Mouse (Mus musculus) urinary bladder, postnatal 4 days (tissue): ENCODE results near the gene Cnot6.
A peak's percentile ranks its signal among the peaks of the same experiment; 100 is the strongest.

Source experiments
- DNase-seq, 2 experiments: peaks; one replicate each; pipeline ENCODE4 v3.0.0; 2021 to 2022; ENCODE audit warnings: low spot score in 2 of 2

The Cnot6 gene

GRCm38 (mm10) chr11:49654651-49655050 lies 57.9 kb downstream of the Cnot6 start:
- no peak for DNase-seq

DNA sequence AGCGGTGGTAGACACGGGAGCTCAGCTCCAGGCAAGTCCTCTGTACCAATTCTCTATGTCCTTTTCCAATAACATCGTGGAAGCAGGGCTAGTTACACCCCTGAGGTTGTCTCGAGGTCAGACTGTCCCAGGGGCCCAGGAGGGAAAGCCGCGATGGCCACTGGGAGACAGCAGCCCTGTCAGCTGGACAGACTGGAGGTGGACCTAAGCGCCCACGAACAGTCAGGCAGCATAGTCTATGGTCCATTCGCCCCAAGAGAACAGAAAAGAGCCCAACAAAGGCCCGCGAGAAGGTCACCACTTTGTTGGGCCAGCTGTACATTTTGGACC lies 59.5 kb downstream of the Cnot6 start:
- DNase-seq, result no peak

- peak; percentile 55 to 88 for DNase-seq
These were observed 60.0 kb downstream of the Cnot6 start for GRCm38 (mm10) chr11:49652401-49653078.

- DNase-seq, result no peak
These were observed 60.7 kb downstream of the Cnot6 start for GRCm38 (mm10) chr11:49651762-49652322.

GRCm38 (mm10) chr11:49650994-49651761 lies 61.3 kb downstream of the Cnot6 start:
- DNase-seq, result no peak

GRCm38 (mm10) chr11:49650113-49650993 lies 62.2 kb downstream of the Cnot6 start:
- DNase-seq, result no peak

DNA sequence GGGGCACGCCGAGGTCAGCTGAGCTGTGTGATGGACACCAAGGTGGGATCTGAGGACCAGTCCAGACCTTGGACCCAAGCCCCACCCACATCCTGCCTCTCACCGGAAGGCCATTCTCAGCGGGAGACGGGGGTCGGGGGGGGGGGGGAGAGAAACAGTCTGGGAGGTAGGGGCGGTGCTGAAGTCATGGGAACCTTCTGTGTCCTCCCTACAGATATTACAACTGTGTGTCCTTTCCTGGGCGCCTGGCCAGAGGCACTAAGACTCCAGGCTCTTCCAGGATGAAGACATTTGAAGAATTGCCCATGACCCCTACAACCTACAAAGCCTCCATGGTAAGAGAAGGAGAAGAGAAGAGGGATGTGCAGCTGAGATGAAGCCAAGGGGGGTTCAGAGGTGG lies 66.8 kb downstream of the Cnot6 start:
- no peak for DNase-seq

GRCm38 (mm10) chr11:49636449-49636848 lies 76.1 kb downstream of the Cnot6 start:
- DNase-seq, result no peak

- DNase-seq, result no peak
These were observed 76.9 kb downstream of the Cnot6 start for GRCm38 (mm10) chr11:49635671-49636070.

DNA sequence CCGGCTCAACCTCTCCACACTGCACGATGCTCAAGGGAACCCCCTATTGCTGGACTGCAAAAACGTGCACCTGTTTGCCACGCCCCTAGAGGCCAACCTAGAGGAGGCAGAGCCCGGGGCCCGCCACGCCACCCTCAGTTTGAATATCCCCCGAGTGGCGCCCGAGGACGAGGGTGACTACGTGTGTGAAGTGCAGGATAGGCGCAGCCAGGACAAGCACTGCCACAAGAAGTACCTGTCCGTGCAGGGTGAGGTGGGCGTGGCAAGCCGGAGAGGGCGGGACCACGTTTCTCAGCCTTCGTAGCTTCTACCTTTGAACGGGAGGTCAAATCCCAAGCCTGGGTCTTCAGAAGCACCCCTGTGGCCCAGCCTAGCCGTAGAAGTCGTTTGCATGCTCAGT lies 78.4 kb downstream of the Cnot6 start:
- no peak for DNase-seq

DNA sequence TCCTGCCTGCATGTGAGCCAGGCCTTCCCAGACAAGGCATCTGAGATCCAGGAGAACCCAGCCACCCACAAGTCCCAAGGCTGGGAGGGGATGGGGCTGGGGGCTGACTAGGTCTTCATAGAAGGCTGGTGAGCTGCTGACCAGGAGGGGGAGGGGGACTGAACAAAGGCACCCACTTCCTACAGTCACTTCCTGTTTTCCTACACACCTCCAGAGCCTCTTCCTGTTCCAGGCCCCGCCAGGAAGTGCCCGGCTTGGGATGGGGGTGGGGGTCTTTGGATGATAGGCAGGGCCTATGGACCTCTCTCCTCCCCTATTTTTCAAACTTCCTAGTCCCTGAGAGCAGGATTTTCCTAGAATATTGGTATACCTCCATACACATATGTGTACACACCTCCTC lies 80.3 kb downstream of the Cnot6 start:
- DNase-seq, result no peak

- DNase-seq, result no peak
These were observed 81.4 kb downstream of the Cnot6 start for GRCm38 (mm10) chr11:49631154-49631553.

GRCm38 (mm10) chr11:49626748-49627147 lies 85.8 kb downstream of the Cnot6 start:
- peak in 1 of 2 experiments; percentile 57 for DNase-seq

GRCm38 (mm10) chr11:49625863-49626262 lies 86.7 kb downstream of the Cnot6 start:
- peak in 1 of 2 experiments; percentile 56 for DNase-seq

- DNase-seq, result no peak
These were observed 88.4 kb downstream of the Cnot6 start for GRCm38 (mm10) chr11:49624156-49624555.

- no peak for DNase-seq
These were observed 90.6 kb downstream of the Cnot6 start for GRCm38 (mm10) chr11:49621953-49622352.
